Mouse (Mus musculus) left cerebral cortex, postnatal 14 days (tissue): ENCODE measurements around the gene Fhl2. TPM values are rescaled to one million over a fixed set of nuclear protein-coding genes. Genes with fewer than 3 reads are reported as not detected.
"Not testable (repeated sequence)": the region's sequence is repeated elsewhere in the genome, so short reads cannot be mapped to it uniquely, and the experiment has no call there.

Experiments
- DNase-seq, 2 experiments: peaks; one replicate each; pipeline ENCODE4 v3.0.0; 2021 to 2022; ENCODE audit warnings: low spot score in 2 of 2, mixed read lengths in 1 of 2
- intact Hi-C: fragments of 180-260 bp; cut with DNase I; formaldehyde crosslinking; loops from one replicate; pipeline ENCODE4 v1.15.1; 2025
- total RNA-seq, 2 experiments: library from RNA; stranded (reverse); gene quantifications; 2 replicates each; pipeline ENCODE4 v1.2.3; 2021

The Fhl2 gene
- total RNA-seq, 2 experiments from 2014 or later = 48.4 to 55.9 TPM

DNA sequence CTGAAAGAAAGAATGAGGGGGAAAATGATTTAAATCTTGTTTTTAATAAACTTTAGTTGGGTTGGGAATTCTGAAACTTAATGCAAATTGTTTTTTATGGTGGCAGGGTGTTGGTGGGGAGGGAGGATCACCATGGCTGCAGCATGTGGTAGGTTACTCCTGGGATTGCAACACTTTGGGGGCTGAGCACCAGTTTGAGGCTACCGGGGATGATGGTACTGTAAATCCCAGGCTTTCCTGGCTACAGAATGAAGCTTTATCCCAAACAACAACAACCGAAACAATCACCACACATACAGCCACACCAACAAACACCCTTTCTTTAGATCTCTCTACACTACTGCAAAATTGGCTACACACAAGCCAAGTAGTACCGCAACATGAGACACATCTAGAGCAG is 34.4 kb downstream of the Fhl2 start:
- no peak for DNase-seq
- intact Hi-C loops = no loop called here

DNA sequence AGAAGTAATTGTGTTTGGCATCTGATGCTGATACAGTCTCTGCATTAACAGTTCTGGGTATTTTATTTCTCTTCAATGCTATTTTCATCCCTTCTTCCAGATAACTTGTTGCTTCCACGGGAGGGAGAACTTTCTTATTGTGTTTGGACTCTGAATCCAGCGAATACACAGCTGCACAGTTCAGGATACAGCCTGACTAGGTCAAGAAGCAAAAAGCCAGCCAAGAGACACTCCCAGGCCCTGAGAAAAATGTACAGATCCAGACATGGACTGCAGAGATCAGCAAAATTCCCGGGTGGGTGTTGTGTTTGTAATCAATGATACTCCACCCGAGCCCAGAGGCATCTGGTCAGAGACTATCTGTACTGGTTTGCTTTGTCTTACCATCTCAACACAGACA is 37.4 kb downstream of the Fhl2 start:
- no peak for DNase-seq
- intact Hi-C loops = no loop called here

DNA sequence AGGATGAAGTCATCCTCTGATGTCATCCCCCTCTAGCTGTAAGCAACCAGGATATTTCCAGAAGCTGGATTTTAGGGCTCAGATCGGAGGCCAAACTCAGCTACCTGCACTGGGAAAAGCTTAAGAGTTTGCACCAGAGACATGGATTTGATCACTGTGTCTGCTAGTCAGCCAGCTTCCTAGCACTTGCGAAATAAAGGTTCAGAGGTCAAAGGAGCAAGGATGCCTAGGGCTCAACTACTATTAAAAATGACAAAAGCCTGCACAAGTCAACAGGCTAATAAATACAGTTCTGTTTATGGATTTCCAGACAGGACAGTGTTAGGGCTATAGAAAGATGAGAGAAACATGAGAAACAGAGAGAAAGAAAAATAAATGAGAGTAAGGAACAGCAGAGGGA is 38.9 kb downstream of the Fhl2 start:
- no peak for DNase-seq
- intact Hi-C loops = no loop called here

DNA sequence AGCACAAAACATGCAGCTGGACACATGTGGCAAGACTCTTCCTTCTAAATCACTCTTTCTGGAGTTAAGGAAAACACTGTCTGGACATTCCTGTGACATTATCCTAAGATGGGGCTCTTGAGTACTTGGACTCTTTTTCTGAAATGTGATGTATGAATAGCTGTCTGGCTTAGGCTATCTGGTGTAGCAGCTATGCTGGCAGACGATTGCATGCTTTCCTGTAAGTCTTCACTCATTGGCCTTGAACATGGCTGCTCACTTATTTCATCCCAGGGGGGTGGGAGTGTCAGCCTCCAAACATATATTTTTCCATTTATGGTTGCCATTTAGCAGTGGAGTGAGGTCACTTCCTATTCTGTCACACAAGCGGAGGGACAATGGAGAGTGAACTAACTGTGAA is 42.3 kb downstream of the Fhl2 start:
- DNase-seq = no peak

DNA sequence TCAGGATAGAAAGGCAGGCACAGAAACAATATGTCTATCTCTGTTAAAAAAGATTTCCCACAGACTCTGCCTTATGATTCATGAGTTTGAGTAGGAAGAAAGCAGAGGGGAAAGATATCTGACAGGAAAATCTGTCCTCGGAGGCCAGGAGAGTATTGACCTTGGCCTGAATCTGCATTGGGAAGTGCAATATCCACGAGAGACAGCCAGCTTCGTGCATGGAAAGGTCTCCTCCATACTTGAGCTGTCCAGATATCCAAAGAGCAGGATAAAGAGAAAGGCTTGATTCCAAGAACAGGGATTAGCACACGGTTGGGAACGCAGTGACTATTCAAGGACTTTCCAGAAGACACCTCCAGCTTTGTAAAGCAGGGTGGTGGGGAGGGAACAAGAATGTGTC is 43.2 kb downstream of the Fhl2 start:
- intact Hi-C loops = no loop called here
- DNase-seq = no peak

More for the DNA sequence above, 42.3 kb downstream of the Fhl2 start:
- intact Hi-C loops = no loop called here

DNA sequence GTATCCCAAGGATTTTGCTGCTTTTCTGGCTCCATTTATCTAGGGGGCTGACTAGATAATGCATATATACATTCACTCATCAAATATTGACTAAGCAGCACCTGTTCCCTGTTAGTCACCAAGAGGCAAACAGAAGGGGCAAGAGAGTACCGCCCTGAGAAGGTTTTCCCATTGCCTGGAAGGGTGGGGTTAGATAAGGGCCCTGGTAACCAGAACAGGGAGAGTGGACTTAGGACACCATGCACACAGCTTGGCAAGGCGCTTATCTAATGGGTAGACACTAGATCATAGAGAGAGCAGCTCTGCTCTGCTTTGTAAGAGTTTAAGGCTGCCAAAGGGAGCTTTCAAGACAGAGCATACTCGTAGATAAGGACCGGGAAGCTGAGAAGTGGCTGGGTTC is 44.2 kb downstream of the Fhl2 start:
- intact Hi-C loops = no loop called here
- DNase-seq = no peak

DNA sequence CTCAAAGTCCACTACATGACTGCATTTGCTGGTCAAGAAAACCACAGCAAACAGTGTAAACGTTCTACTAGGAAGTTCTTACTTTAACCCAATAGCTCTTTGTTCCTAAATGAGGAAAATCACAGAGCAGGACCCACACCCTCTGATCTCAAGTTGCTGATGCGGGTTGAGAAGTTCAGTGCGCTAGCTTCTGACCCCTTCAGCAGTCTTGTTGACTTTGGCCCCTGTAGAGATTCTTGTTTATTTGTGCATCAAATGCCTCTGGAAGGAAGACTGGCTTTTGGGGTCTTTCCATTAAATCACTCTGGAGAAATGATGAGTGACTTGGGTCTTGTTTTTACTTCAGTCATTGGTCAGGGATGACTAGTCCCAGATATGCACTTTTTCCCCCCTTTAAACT is 46.6 kb downstream of the Fhl2 start:
- DNase-seq = no peak
- intact Hi-C loops = no loop called here

DNA sequence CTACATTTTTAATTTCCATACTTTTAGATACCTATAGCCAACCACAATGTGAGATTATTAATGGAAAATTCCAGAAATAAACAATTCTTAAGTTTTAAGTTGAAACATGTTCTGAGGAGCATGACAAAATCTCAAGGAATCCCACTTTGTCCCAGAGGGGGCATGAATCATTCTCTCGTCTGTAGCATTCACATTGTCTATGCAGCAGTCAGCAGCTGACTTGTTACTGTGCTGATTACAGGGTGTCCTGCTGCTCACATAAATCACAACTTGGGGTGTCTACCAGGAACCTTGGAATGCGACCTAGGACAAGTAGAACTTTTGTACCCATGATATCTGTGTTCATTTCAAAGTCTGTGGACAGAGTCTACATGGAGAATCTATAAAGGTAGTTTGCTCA is 49.3 kb downstream of the Fhl2 start:
- intact Hi-C loops = no loop called here
- no peak for DNase-seq

DNA sequence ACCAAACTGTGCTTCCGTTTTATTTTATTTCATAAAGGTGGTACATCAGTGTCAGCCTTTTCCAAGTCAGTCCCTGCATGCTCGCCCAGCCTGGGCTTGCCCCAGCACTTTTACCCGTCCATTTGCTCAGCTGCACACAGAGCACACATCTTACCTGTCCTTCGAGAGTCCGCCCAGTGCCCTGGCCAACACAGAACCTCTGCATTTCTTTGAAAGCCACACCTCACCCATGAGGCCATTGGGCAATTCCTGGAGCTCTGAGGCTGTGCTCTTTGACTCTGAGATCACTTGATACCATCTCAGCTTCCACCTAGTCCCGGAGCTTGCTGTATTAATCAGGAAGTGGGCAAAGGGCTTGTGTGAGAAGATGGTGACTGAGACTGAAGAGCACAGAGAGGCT is 51.4 kb downstream of the Fhl2 start:
- intact Hi-C loops = no loop called here
- DNase-seq = no peak

DNA sequence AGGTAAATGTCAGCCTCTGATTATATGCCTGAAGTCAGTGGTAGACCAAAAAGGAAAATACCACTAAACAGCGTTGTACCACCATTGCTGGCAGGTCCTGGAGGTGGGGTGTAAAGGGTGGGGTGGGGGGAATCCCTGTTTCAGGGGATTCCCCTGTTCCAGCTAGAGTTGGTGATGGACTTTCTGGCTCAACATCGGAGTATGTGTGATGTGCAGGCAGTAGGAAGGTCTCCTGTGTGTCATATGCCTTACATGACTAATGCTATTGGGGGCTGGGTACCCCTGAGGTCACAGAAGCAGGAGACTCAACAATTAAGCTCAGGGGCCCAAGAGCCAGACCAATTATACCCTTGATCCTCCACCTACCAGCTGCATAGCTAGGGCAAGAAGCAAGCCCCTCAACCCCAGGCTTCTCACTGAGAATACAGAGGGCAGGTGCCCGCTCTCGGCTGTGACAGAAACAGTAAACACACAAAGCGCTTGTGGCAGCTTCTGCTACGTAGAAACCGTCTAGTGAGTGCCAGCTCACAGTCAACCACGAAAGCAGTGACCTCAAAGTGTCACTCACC is 52.4 kb downstream of the Fhl2 start:
- DNase-seq = no peak
- intact Hi-C loops = no loop called here

DNA sequence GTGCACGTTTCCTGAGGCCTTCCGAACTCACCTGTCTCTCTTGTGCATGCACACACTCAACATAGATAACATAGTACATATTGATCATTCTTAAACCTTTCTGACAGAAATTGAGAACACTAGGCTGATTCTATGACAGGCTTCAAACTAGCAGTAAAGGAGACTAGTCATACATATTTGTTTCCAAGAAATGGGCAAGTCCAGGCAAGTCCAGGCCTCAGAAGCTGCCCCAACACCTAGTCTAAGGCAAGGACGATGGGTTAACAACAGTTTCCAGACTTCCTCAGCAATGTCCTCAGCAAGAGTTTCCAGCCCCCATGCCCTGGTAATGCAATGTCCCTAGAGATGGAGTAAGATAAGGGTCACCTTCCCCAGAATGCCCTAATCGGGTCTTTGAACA is 53.0 kb downstream of the Fhl2 start:
- no peak for DNase-seq
- intact Hi-C loops = loop anchor here (1.0 kb wide), 1 partner anchor 121 kb away; no protein-coding TSS in a partner anchor

DNA sequence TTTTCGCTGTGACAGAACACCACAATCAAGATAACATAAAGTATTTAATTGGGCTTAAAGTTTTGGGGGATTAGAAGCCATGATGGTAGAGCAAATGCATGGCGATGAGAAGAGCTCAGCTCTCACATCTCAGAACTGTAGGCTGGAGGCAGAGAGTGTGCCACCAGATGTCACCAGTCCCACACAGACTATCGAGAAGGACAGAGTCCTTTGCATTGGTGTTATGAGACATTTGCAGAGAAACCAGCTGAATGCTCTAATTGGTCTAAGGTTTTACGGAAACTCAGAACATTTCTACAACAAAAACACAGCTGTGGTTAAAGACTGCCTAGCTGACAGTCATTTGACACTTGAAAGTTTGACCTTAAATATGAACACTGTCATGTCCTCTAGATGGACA is 53.5 kb downstream of the Fhl2 start:
- intact Hi-C loops = loop anchor here (1.0 kb wide), 1 partner anchor 121 kb away; no protein-coding TSS in a partner anchor
- DNase-seq = no peak

DNA sequence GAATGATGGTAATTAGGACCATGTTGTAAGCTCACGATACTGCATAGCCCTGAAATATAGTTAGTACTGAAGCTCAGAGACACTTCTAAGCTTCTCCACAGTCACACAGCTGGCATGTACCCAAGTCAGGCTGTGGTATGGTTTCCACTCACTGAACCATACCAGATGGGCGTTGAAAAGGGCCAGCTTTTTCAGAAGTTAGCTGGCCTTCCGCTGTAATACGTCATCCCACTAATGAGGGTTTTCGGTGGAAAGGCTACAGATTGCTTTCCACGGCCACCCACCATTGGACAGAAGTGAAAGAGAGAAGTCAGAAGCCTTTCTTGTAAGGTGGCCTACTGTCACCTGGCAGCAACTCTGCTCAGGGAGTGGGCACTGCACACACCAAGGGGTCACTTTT is 53.9 kb downstream of the Fhl2 start:
- intact Hi-C loops = loop anchor here (1.0 kb wide), 1 partner anchor 121 kb away; no protein-coding TSS in a partner anchor
- no peak for DNase-seq

DNA sequence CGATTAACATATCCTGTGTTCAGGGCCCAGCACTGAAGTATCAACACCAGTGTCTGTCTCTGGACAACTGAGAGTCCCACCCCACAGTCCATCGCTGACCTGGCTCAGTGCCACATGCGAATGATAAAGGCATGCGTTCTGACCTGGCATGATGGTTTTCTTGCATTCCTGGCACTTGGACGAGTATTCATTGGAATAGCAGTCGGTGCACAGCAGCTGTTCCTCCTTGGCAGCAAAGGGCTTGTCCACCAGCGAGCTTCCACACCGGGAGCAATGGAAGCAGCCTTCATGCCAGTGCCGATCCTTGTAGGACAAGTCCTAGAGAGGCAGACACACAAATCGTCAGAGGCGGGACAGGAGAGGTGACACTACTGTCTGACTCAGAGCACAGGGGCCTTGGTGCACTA is 55.2 kb downstream of the Fhl2 start:
- intact Hi-C loops = no loop called here
- no peak for DNase-seq

DNA sequence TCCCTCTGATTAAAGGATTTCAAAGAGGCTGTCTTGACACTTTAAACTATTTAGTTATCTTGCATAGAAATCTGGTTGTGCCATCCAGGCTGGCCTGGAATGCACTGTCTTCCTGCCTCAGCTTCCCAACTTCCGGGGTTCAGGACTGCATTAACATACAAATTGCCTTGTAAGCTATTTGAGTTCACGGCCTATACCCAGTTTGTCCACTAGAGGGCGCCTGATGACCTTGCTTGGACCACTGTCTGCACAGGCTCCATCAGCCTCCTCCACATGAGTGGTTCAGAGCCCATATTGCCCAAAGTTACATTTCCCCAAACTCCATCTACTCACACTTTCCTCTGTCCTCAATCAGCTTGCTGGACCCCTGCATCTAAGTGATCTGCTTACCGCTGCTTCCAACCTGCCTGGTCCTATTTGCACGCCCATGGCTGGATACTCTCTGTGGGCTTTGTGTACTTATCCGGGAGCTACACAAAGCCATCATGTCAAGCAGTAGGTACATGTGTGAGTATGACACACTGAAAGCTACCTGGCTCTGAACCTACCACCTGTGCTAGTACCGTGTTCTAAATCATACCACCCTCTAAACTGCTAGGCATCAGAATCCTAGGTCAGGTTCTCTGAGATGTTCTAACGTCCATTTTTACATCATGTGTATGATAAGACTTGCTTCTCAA is 57.1 kb downstream of the Fhl2 start:
- intact Hi-C loops = loop anchor here (1.0 to 5.0 kb wide), 2 partner anchors 38 to 125 kb away; no protein-coding TSS in a partner anchor
- DNase-seq = peak; percentile 92

DNA sequence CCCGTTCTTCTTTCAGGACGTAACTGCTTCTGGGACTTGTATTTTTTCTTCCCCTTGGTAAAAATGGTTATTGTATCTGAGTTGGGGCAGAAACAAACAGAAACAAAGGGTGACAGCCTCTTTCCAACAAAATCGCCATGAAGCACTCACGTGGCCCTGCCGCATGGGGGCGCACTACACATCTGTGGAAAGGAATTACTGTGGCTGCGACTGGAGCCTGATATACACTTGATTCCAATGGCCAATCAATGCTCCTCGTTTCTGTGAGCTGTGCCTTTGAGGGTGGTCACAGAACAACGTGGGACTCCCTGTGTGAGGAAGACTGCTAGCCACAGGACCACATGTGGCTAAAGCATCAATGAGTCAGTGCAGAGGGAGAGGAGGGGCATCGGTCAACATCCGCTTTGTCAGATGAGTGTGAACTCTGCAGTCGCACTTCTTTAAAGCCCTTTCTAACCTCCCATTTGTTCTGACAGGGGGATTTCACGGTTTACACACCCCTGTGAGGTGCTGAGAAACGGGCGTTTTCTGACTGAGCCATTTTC is 58.4 kb downstream of the Fhl2 start:
- intact Hi-C loops = loop anchor here (5.0 kb wide), 1 partner anchor 39 kb away; no protein-coding TSS in a partner anchor

DNA sequence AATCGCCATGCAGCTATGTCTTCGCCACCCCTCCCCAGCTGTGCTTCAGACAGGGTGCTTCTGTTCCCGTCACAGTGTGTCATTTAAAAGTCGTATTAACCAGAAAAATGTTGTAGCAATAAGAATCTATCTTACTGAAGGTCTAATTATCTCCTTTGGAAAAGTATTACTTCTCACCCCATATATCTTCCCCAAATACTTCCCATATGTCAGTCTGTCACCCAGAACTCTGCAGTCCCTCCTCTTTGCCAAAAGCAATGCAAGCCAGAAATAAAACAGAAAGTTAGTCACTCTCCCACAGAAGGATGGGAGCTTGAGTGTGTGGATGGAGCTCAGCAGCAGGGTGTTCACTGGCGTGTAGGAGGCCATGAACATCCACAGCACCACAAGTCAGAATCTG is 59.5 kb downstream of the Fhl2 start:
- DNase-seq = peak; percentile 58 to 73
- intact Hi-C loops = loop anchor here (5.0 kb wide), 1 partner anchor 40 kb away; no protein-coding TSS in a partner anchor

More for the DNA sequence above, 58.4 kb downstream of the Fhl2 start:
- no peak for DNase-seq

DNA sequence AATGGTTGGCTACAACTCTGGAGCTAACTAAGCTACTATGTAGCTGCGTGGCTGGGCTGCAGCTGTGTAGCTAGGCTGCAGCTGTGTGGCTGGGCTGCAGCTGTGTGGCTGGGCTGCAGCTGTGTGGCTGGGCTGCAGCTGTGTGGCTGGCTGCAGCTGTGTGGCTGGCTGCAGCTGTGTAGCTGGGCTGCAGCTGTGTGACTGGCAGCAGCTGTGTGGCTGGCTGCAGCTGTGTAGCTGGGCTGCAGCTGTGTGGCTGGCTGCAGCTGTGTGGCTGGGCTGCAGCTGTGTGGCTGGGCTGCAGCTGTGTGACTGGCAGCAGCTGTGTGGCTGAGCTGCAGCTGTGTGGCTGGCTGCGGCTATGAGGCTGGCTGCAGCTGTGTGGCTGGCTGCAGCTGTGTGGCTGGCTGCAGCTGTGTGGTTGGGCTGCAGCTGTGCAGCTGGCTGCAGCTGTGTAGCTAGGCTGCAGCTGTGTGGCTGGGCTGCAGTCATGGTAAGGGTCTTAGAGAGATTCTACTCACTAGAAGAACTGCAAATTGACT is 60.2 kb downstream of the Fhl2 start:
- intact Hi-C loops = loop anchor here (5.0 kb wide), 1 partner anchor 41 kb away; no protein-coding TSS in a partner anchor
- DNase-seq = not testable (repeated sequence)

DNA sequence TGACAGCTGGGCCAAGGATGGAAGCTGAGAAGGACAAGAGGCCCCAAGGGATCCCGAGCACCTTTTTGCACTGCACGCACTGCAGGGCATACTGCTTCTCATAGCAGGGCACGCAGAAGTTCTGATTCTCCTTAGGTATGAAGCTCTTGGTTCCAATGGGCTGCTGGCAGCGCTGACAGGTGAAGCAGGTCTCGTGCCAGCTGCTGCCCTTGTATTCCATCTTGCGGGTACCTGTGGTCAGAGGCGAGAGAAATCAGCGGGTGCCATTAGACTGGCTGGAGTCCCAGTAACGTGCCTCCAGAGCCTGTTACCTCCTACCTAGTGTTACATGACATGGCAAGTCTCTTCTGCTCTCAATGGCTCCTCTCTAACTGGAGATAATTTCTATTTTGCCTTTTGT is 65.2 kb downstream of the Fhl2 start:
- intact Hi-C loops = no loop called here
- no peak for DNase-seq

DNA sequence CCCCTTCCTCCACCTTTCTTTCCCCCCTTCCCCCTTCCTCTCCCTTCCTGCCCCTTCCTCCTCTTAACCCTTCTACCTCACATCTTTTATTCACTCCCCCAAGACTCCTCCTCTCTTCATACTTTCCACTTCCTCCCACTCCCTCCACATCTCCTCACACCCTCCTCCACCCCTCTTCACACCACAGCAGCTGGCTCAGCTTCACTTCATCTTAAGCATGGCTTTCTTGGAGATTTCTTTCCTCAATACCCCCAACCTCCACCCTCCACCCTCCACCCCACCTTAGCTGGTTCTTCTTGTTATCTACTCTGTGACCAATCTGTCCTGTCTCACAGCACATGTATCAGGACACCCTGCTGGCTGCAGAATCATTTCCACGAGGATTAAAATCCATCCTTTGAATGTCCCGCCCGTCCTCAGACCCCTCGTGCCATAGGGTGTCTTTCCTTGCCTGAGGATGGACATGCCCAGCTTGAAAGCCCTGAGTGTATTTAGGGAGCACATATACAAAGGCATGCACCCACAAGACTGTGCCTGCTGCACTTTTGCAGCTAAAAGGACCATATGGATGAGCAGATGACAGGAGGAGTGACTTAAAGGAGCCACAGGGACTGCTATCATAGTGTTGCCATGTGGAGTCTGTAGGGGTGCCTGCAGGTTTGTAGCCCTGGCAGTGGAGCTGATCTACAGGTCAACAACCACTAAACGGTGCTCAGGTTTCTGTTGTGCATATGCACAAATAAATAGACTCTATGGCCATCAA is 66.4 kb downstream of the Fhl2 start:
- no peak for DNase-seq
- intact Hi-C loops = no loop called here
